Mouse (Mus musculus) liver, adult 2 months (tissue): ENCODE measurements around the gene Fam57b. TPM values are rescaled to one million over a fixed set of nuclear protein-coding genes. Genes with fewer than 3 reads are reported as not detected.

ENCODE experiments used
- DNase-seq: peaks from one replicate; pipeline ENCODE4 v3.0.0-alpha.2; 2011; ENCODE audit warnings: low read depth, low spot score; ENCODE audit errors: extremely low read depth
- H3K27ac ChIP-seq: fragments of 200-500 bp; replicated peaks from 2 replicates; pipeline ENCODE4 v1.5.1; 2012; ENCODE audit warnings: low read depth, mild to moderate bottlenecking, control low read depth, inconsistent platforms, low read length; ENCODE audit not compliant: insufficient read depth
- H3K27me3 ChIP-seq: fragments of 200-500 bp; 2 replicates; pipeline ENCODE4 v1.6.1; 2012; ENCODE audit warnings: mild to moderate bottlenecking, moderate library complexity, low read length, inconsistent platforms; ENCODE audit not compliant: control insufficient read depth, insufficient read depth
- H3K36me3 ChIP-seq: fragments of 200-500 bp; 2 replicates; pipeline ENCODE4 v1.6.1; 2012; ENCODE audit warnings: low read length, inconsistent platforms; ENCODE audit not compliant: control insufficient read depth, insufficient read depth
- H3K4me1 ChIP-seq: fragments of 200-500 bp; 2 replicates; pipeline ENCODE4 v1.6.1; 2011; ENCODE audit warnings: low read length; ENCODE audit not compliant: control insufficient read depth, insufficient read depth
- H3K4me3 ChIP-seq: fragments of 200-500 bp; 2 replicates; pipeline ENCODE4 v1.5.1; 2011; ENCODE audit warnings: low read depth, mild to moderate bottlenecking, control low read depth, low read length, moderate library complexity; ENCODE audit not compliant: insufficient read depth
- H3K79me2 ChIP-seq: fragments of 200-500 bp; 2 replicates; pipeline ENCODE4 v1.6.1; 2012; ENCODE audit warnings: inconsistent platforms, mild to moderate bottlenecking, low read length, moderate library complexity; ENCODE audit not compliant: control insufficient read depth, insufficient read depth
- H3K9ac ChIP-seq: fragments of 200-500 bp; 2 replicates; pipeline ENCODE4 v1.6.1; 2012; ENCODE audit warnings: low read depth, mild to moderate bottlenecking, control low read depth, inconsistent platforms, low read length
- CTCF ChIP-seq: fragments of 200-500 bp; IDR thresholded peaks from 2 replicates; pipeline ENCODE4 v1.5.1; 2011; ENCODE audit warnings: low read depth, low read length, control low read depth
- POLR2A ChIP-seq: fragments of 200-500 bp; IDR thresholded peaks from 2 replicates; pipeline ENCODE4 v1.6.1; 2011; ENCODE audit warnings: low read length, control low read depth; ENCODE audit not compliant: insufficient read depth; ENCODE audit errors: extremely low read depth
- WGBS: fragments of 180-500 bp; shearing (Covaris S2); methylation state at CpG from one replicate; pipeline ENCODE4 v1.1.7; 2018; 5-methylcytosine and 5-hydroxymethylcytosine counted together
- polyA plus RNA-seq: library from polyadenylated mRNA; depleted of rRNA; stranded (reverse); fragments of >200 nt; gene quantifications from 2 replicates; pipeline ENCODE4 v1.2.3, GENCODE M21; 2012
- total RNA-seq: library from RNA; depleted of rRNA; stranded (reverse); fragments of >200 nt; gene quantifications from 2 replicates; pipeline ENCODE4 v1.2.3, GENCODE M21; 2014

Gene Fam57b
- total and polyA plus RNA-seq, 2 experiments, result 0.44 TPM; not detected in 1

DNA sequence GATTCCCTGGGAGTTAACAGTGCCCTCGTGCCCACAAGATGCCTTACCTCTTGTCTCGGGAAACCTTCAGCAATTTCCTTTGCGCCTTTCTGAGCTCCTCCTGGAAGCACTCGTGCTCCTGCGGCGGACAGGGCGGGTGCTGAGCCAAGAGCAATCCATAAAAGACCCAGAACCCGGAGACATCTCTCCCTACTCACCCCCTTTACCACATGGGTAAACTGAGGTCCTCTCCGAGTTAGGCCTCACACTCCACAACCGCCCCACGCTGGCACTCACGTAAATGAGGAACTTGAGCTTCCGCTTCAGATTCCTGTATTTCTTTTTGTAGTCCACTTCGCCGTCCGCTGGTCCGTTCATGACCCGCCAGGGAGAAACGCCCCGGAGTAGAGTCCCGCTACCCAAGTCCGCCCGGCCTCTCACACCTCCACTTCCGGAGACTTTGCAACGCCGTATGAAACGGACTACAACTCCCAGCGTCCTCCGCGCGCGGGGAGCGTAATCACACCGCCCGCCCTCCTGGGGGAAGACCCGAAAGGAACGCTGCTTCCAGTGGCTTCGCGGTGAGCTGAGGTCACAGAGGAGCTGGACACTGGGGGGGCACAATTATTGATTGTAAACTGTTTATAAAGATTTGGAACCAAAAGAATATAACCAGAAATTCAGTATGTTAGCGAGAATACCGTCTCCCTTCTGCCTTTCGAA is 64.1 kb downstream of the Fam57b start, which contains the start of gene Hirip3:
Gene Hirip3, plus strand, starts transcription at position 544 of the 702 bp plus-strand sequence.
- peak; percentile 88 for DNase-seq
- TF ChIP-seq POLR2A (peak; percentile 58; the same call in 1 of the 2 replicates), CTCF (no peak)
- Histone ChIP-seq H3K4me3 (peak within 1 kb of the TSS; percentile 64), H3K27ac (peak within 1 kb of the TSS; percentile 50), H3K79me2 (no peaks in the 10 kb centered on the region), H3K36me3 (no peaks in the 10 kb centered on the region; the same call in 1 of the 2 replicates), H3K4me1 (peaks cover 7% of the 10 kb centered on the region; the same call in 1 of the 2 replicates), H3K9ac (peak within 1 kb of the TSS; percentile 61), H3K27me3 (no peaks in the 10 kb centered on the region)
- 2% methylated on average over 42 of the region's 42 CpGs for WGBS

DNA sequence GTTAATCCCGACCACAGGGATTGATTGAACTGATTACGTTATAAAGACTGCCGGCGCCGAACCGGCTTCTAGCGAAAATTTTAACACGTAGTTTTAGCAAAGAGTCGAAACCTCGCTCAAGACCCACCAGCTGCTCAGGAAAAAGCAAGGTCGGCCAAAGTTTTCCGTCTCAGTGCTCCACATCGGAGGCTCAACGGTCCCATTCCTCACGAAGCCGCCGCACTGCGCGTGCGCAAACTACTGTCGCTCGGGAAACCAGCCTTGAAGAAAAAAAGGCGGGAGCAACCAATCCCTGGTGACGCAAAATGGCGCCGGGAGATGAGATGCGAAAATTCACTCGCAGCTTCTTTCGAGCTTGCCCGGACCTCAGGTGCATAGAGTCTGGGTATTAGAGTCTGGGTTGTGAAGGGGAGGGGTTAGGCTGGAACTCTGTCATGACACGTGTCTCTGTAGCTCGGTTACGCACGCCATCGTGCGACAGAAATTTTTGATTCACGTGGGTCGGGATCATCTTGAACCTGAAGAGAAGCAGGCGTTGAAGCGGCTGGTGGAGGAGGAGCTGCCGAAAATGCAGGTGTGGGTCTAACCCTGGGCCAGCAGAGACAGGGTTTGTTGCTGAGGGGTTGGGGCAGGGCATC is 64.8 kb downstream of the Fam57b start, which contains the start of gene Ino80e:
Gene Ino80e, minus strand, starts transcription at position 231 of the 638 bp plus-strand sequence.
- Histone ChIP-seq H3K4me1 (peaks cover 7% of the 10 kb centered on the region; the same call in 1 of the 2 replicates), H3K27me3 (no peaks in the 10 kb centered on the region), H3K79me2 (no peaks in the 10 kb centered on the region), H3K4me3 (peak within 1 kb of the TSS; percentile 64), H3K36me3 (peaks cover 5% of the 10 kb centered on the region; the same call in 1 of the 2 replicates), H3K9ac (peak within 1 kb of the TSS; percentile 61), H3K27ac (peak within 1 kb of the TSS; percentile 50)
- WGBS, result under 1% methylated on average over 41 of the region's 41 CpGs
- peak; percentile 78 for DNase-seq
- TF ChIP-seq CTCF (no peak), POLR2A (0 out of 2 replicates have a peak, but pooled peaks have one; percentile 10)

DNA sequence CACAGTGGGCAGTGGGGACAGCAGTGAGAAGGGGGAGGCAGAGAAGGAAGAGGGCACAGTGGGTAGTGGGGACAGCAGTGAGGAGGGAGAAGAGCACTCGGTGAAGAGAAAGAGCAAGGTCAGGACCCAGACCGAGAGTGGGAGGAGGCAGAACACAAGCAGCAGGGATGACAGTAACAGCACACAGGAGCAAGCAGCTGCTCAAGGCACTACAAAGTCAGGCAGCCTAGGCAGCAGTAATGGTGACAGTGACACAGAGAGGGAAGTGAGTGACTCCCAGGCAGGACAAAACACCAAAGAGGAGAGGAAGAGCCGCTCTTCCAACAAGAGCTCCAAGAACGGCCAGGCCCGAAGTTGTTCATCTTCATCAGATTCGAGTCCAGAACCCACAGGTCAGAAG is 66.3 kb downstream of the Fam57b start:
- no peak overlapping the region for H3K27ac ChIP-seq
- no peak for TF ChIP-seq CTCF
- no peak for TF ChIP-seq POLR2A
- no peaks in the 10 kb centered on the region for H3K27me3 ChIP-seq
- H3K4me1 ChIP-seq, result peaks cover 7% of the 10 kb centered on the region; the same call in 1 of the 2 replicates
- WGBS, result 70% methylated on average over 6 of the region's 6 CpGs
- H3K79me2 ChIP-seq, result no peaks in the 10 kb centered on the region
- H3K36me3 ChIP-seq, result peaks cover 10% of the 10 kb centered on the region; the same call in 1 of the 2 replicates
- no peak for DNase-seq
- H3K9ac ChIP-seq, result no peak overlapping the region
- H3K4me3 ChIP-seq, result no peak overlapping the region

DNA sequence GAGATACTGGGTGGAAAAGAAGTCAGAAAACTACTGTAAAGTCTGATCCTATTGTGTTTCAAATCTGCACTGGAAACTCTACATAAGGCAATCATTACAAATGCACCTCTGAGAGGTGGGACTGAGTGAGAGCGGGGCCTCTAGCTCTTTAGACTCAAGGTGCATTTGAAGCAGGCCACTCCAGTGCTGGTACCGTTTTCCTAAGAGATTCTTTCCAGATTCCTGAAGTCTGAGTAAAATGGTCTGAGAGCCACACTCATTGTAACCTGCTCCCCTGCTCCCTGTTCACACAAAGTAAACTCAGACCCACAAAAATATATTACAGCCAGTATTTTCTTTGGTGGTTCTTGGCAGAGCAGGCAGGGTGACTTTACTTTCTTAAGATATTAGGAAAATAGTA is 70.1 kb downstream of the Fam57b start:
- Histone ChIP-seq H3K4me1 (peaks cover 2% of the 10 kb centered on the region; the same call in 1 of the 2 replicates), H3K79me2 (no peaks in the 10 kb centered on the region), H3K4me3 (no peak overlapping the region), H3K9ac (no peak overlapping the region), H3K27ac (no peak overlapping the region), H3K27me3 (no peaks in the 10 kb centered on the region), H3K36me3 (peaks cover 27% of the 10 kb centered on the region; the same call in 1 of the 2 replicates)
- DNase-seq, result no peak
- TF ChIP-seq POLR2A (no peak), CTCF (no peak)
- WGBS, result 87% methylated on average over 2 of the region's 2 CpGs

DNA sequence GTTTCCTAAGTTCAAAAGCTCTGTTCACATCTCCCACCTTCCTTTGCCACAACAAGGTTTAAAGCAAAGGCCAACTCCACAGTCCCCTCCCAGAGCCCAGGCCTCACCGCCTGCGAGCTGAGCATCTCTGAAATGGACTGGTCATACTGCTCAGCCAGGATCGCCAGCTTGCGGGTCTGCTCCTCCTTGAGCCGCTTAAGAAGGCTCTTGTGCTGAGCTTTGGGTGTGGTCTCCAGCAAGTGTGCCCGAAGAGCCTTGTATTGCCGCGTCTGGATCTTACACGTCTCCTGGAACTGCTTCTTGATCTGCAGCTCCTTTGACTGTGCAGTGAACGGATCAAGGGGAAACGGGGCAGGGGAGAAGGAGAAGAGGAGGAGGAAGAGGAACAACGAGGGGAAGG is 70.5 kb downstream of the Fam57b start:
- H3K27me3 ChIP-seq, result no peaks in the 10 kb centered on the region
- no peak overlapping the region for H3K9ac ChIP-seq
- H3K4me3 ChIP-seq, result no peak overlapping the region
- H3K79me2 ChIP-seq, result no peaks in the 10 kb centered on the region
- no peak for DNase-seq
- no peak overlapping the region for H3K27ac ChIP-seq
- TF ChIP-seq POLR2A (no peak), CTCF (no peak)
- peaks cover 32% of the 10 kb centered on the region; the same call in 1 of the 2 replicates for H3K36me3 ChIP-seq
- no peaks in the 10 kb centered on the region for H3K4me1 ChIP-seq
- WGBS, result 84% methylated on average over 12 of the region's 12 CpGs
